Mouse (Mus musculus) gastrocnemius, postnatal 25 days (tissue): Measurements from ENCODE around the gene Thsd4. TPM values are rescaled to one million over a fixed set of nuclear protein-coding genes. Genes with fewer than 3 reads are reported as not detected.
"Not testable (repeated sequence)": the region's sequence is repeated elsewhere in the genome, so short reads cannot be mapped to it uniquely, and the experiment has no call there.

Experiments used
- DNase-seq: peaks from one replicate; pipeline ENCODE4 v3.0.0; 2022
- total RNA-seq, 2 experiments: library from RNA; stranded (reverse); gene quantifications; 1 replicate in 1 of 2; 2 replicates in 1 of 2; pipeline ENCODE4 v1.2.3; 2021

The Thsd4 gene
- total RNA-seq, 2 experiments from 2014 or later, result 0.92 to 2.3 TPM

DNA sequence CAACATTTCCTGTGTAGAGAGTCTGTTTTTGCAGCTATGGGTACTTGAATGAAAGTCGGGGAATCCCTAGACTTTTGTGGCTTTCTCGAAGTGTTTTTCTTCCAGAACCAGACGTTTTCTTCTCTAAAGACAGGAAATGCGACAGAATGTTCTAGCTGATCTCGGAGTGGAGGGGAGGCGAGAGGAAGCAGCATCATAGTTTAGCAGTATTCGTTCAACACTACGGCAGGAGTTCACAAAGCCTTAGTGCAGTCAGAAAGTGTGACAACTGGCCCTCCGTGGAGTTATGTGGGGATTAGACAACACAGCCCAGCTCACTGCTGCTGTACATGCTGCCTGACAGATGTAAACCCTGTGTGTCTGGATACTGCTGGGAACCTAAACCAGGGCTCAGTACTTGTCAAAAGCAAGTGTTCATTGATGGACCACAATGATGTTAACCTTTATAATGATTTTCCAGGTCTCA is 579.9 kb downstream of the Thsd4 start:
- no peak for DNase-seq

DNA sequence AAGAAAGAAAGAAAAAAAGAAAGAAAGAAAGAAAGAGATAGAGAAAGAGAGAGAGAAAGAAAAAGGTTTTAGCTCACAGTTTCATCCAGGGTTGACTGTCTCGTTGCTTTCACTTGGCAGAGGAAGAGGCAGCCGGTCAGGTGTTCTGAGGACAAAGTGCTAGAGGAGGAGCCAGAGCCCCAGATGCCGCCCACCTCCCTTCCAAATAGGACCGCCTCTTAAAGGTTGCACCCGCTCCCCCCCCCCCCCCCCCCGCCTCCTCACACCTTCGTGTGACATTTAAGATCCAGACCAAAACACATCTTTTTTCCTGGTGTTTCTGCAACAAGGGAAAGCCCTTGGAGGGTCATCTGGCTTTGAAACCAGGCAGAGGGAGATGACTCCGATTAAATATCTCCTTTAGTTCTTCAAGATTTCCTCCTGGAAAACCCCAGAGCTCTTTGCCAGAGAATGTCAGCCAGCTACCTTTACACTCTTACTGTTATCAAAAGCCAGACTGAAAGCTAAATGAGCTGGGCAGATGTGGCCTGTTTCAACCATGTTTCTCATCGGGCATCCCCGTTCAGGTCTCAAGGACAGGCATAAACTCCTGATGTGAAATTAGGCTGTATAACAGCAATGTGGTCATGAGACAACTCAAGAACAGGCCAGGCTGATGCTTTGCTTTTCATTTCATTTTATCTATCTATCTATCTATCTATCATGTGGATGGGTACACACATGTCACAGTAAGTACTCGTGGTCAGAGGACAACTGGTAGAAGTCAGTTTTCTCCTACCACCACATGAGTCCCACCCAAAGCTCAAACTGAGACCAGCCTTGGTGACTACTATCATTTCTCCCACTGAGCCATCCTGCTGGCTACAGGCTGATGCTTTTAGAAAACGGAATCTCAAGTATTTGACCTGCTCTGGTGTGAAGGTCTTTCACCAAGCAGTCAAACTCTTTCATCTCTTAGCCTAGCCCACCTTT is 580.6 kb downstream of the Thsd4 start:
- no peak for DNase-seq

DNA sequence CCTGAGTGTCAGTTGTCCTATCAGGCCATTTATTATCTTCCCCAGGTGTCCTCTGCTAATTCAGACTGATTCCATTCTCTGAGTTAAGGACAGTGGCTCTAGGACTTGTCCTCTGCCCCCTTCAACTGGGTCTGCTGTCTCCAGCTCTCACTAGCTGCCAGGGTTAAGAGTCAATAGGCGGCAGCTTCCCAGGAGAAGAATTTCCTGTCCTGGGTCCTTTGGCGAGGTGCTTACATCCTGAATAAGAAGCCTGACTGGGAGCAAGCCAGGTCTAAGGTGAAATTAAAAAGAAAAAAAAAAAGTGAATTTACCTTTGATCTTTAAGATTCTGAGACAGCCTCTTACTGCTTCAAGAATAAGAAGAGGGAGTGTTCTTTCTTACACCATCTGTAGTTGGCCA is 582.2 kb downstream of the Thsd4 start:
- no peak for DNase-seq

DNA sequence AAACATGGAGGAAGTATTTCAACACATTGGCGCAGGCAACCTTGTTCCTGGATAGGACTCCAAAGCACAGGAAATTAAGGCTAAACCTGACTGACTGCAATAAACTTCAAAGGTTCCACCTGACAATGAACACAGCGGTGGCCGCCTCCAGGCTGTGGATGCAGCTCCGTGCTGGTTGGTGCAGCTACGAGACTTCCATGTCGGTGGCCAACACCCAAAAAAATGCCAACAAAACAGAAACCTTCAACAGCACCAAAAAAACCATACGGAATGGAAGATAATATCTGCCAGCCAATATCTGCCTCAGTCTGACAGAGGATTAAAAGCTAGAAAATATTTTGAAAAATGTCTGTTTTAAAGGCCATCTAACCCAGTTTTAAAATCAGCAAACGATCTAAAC is 583.3 kb downstream of the Thsd4 start:
- DNase-seq, result no peak

DNA sequence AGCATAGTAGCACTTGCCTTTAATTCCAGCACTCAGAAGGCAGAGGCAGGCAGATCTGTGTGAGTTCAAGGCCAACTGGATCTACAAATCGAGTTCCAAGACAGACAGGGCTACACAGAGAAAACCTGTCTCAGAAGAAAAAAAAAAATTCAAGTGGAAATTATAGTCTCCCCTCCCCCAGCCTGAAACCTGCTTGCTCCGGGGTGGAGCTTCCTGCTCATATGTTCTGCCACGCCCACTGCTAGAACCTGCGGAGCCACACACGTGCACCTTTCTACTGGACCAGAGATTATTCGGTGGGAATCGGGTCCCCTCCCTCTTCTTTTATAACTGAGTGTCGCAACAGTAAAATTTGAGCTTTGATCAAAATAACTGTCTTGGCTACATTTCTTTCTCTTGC is 586.0 kb downstream of the Thsd4 start:
- DNase-seq, result not testable (repeated sequence)

DNA sequence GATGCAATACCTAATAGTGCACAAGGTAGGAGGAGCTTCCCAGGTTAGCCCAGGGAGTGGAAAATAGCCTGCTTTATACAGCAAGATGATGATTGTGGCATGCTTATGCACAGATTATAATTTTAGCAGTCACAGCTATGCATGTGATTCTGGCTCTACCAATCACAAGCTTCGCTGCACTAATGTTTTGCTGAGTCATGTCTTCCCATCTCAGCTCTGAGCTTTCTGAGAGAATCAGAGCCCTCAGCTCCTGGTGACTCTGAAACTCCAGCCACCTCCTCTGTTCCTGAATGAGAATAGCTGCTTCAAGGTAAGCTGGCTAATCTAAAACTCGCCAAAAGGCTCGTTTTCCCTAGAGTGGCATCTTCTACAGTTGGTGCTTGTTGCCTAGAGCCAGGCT is 591.6 kb downstream of the Thsd4 start:
- no peak for DNase-seq

Other genes starting within 250 kb of the Thsd4 start
- gene Lrrc49, start 166.1 kb upstream of the Thsd4 start, total RNA-seq, result 1 to 10 TPM; 2.1 to 3.0 TPM
- 1 to 10 TPM in 1 of 2 experiments, under 1 TPM in 1; 0.83 to 1.0 TPM for gene Larp6, start 190.9 kb upstream of the Thsd4 start, total RNA-seq